Mouse (Mus musculus): ENCODE data around the gene Wdr5b.

- TF ChIP-seq CTCF (IDR thresholded peaks at IDR 0.05) (no peak; the same call in 1 of the 2 replicates), EP300 (IDR thresholded peaks at IDR 0.05) (no peak)
Measured at GRCm38 (mm10) chr16:36071450-36072379, 30.7 kb downstream of the Wdr5b start, which contains the start of the genes Fam162a and Ccdc58.

All from lung, postnatal 0 days (tissue).